Mouse (Mus musculus): ENCODE measurements around the gene Unc93b1. TPM values are rescaled to one million over a fixed set of nuclear protein-coding genes. Genes with fewer than 3 reads are reported as not detected.

Gene Unc93b1
- total RNA-seq (2023), result 222 and 238 TPM in 2 replicates

DNA sequence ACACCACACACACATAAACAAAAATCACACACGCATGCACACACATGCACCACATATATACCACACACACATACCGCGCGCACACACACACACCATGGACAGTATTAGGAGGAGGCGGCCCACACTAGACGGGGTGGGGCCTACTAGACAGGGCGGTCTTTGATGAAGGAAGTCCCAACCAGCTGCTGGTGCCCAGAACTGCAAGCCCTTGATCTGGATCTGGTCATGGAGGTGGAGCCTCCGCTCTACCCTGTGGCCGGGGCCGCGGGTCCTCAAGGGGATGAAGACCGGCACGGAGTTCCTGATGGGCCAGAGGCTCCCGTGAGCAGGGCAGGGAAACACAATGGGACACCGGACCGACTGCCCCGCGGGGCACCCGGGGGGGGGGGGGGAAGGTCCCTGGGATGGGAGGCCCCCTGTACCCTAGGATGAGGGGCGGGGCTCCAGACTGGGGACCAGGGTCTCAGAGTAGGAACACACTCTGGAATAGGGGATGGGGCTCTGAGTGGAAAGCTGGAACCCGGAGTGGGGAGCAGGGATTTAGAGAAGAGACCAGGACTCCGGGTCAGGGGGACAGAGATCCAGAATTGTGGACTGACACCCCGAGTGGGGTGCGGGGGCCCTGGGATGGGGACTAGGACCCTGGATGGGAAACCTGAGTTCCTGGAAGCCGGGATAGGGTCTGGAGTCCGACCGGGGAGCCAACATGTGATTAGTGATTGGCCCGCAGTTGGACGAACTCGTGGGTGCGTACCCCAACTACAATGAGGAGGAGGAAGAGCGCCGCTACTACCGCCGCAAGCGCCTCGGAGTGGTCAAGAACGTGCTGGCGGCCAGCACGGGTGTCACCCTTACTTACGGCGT is at the start of gene Unc93b1:
Unc93b1 (plus strand) TSS at position 155 of the 864 bp plus-strand sequence.

GRCm38 (mm10) chr19:3906795-3907786 is 27.9 kb upstream of the Unc93b1 start, which contains the start of gene Tcirg1:
Tcirg1 (minus strand) TSS chr19:3907133.

DNA sequence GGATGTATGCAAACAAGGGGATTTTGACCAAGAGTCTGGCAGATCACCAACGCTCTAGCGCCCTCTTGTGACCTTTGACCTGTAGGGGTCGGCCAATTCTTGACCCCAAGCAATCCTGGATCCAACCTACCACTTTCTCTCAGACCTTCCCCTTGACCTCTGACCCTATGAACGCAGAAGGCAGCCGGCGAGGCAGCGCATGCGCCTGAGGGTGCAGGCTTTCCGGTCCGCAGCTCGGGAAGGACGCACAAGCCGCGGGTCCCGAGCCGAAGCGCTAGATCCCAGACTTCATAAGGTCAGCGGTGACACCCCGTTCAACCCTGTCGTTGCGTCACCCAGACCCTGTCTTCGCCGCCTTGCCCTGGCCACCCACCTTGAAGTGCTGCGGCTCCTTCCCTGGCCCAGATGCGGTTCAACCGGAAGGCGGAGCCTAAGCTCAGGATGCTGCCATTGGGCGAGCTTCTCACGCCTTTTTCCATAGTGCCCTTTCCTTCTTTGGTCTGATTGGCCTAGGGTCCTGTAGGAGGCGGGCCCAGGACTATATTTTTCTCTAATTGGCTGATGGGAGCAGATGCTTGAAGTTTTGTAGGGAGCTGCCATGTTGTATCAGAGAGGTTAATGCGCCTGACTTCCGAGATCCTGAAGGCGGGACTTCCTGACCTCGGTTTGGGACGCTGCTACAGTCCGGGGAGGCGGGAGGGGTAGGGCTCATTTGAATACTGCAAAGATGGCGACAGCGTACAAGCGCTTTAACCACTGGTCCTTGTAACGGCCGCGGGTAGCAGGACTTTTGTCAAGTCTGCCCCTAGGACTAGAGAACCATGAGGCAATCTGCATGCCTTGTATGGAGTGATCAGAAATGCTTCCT is 22.4 kb upstream of the Unc93b1 start, which contains the start of gene Ndufs8:
Ndufs8 (minus strand) TSS at position 438 of the 868 bp plus-strand sequence.

DNA sequence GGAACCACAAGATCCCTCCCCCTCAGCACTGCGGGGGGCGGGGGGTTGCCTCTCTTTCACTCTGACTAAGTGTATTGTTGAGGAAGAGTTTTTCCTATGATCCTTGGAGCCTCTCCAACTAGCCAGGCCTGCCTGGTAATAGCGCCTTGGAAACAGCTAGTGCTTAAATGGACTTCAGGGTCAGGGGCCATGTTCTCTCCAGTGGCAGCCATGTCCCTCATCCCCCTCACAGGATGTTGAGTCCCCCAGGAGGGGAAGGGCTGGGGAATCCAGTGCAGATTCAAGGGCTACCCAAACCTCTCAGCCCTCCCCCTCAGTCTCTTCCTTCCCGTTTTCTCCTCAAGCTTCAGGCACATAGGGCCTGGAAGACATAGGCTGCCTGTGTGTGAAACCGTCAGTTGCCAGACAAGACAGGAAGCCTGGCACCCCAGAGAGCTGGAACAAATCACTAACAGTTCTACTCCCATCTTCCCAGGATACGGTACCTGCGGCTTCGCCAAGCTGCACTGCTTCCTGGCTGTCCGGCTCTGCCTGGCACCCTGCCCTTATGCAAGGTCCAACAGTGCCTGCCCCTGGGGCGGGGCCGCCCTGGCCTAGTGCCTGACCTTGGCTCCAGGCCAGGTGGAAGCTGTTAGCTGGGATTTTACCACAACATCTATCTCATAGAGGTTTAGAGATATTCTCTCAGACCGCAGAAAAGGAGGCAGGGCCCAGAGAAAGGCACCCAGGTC is 5.6 kb upstream of the Unc93b1 start, which contains the start of gene Aldh3b1:
Aldh3b1 (minus strand) TSS at position 598 of the 731 bp plus-strand sequence.

DNA sequence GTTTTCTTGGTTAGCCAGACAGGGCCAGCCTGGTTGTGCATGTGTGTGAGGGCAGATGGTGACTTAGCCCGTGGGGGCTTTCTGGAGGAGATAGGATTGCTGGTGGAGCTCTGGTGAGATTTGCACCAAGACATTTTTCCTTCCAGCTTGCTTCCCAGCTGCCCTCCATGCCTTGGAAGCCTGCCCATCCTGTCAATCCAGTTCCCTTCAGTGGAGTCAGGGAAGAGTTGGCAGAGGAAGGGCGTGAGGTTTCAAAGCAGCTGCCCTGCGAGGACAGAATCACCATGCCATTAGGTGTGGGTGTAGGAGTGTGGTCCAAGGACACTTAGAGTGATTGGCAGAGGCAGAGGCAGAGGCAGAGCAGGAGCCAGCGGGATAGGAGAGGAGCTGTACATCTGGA is 23.5 kb downstream of the Unc93b1 start, which contains the start of gene Aldh3b3:
Aldh3b3 (plus strand) TSS at position 176 of the 400 bp plus-strand sequence.

GRCm38 (mm10) chr19:3972229-3972628 is 37.2 kb downstream of the Unc93b1 start, which contains the start of gene Aldh3b2:
Aldh3b2 (plus strand) TSS chr19:3972328.

DNA sequence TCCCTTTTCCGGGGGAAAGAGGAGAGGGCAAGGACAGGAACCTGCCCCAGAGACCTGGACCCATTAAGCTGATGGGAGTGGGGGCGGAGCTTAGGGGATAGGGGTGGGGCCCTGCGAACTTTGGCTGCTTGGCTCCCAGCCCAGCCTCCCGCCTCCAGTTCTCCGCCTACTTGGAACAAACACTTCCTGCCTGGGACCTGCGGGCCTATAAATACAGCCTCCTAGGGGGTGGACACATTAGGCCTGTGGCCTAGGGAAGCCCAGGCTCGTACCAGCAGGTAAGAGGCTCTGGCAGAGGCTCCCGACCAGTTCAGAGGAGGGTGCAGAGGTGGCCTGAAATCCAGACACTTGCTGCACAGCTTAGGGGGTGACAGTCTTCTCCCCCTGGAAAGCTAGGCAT is 51.3 kb downstream of the Unc93b1 start, which contains the start of gene Acy3:
Acy3 (plus strand) TSS at position 237 of the 400 bp plus-strand sequence.

DNA sequence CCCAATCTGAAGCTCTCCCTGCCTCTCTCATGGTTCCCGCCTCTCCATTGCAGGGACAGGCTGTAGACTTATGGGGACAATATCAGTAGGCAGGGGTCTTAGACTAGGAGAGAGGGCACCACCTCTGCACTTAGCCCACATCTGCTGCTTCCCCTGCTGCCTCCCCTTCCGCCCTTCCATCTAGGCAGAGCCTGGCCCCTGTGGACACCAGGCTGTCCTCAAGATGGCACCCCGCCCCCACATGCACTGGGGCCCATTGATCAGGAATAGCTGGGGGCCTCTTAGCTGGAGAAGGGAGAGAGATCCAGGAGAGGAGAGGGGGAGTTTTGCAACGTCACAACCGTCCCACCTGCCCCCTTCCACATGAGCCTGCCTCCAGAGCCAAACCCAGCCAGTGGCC is 57.4 kb downstream of the Unc93b1 start, which contains the start of gene Tbx10:
Tbx10 (plus strand) TSS at position 337 of the 400 bp plus-strand sequence.

Other genes with a start within 250 kb of the Unc93b1 start
- 15.7 and 19.8 TPM in 2 replicates for gene Lrp5, start 248.6 kb upstream of the Unc93b1 start, total RNA-seq (2023)
- gene 1810055G02Rik, start 226.9 kb upstream of the Unc93b1 start, total RNA-seq (2023), result 23.7 and 30.0 TPM in 2 replicates
- gene Kmt5b, start 167.8 kb upstream of the Unc93b1 start, total RNA-seq (2023), result 83.5 and 94.8 TPM in 2 replicates
- 104 and 157 TPM in 2 replicates for gene Chka, start 83.4 kb upstream of the Unc93b1 start, total RNA-seq (2023)
- 235 and 315 TPM in 2 replicates for gene Tcirg1, start 28.1 kb upstream of the Unc93b1 start, total RNA-seq (2023)
- 44.6 and 47.3 TPM in 2 replicates for gene Ndufs8, start 22.4 kb upstream of the Unc93b1 start, total RNA-seq (2023)
- gene Aldh3b1, start 5.4 kb upstream of the Unc93b1 start, total RNA-seq (2023), result 138 and 146 TPM in 2 replicates
- gene Aldh3b3, start 23.5 kb downstream of the Unc93b1 start, total RNA-seq (2023), result 12.3 and 13.0 TPM in 2 replicates
- 14.1 and 14.2 TPM in 2 replicates for gene Aldh3b2, start 37.1 kb downstream of the Unc93b1 start, total RNA-seq (2023)
- gene Acy3, start 51.4 kb downstream of the Unc93b1 start, total RNA-seq (2023), result 0.41 and 0.82 TPM in 2 replicates
- gene Tbx10, start 57.6 kb downstream of the Unc93b1 start, total RNA-seq (2023), result not detected in 2 replicates
- 4.5 and 5.4 TPM in 2 replicates for gene Nudt8, start 65.4 kb downstream of the Unc93b1 start, total RNA-seq (2023)
- gene Gm49405, start 65.4 kb downstream of the Unc93b1 start, total RNA-seq (2023), result 0.59 and 0.79 TPM in 2 replicates
- gene Doc2g, start 68.1 kb downstream of the Unc93b1 start, total RNA-seq (2023), result 0.88 and 1.4 TPM in 2 replicates
- gene Ndufv1, start 77.6 kb downstream of the Unc93b1 start, total RNA-seq (2023), result 40.2 and 72.5 TPM in 2 replicates
- 38.4 and 47.3 TPM in 2 replicates for gene Gstp1, start 102.8 kb downstream of the Unc93b1 start, total RNA-seq (2023)
- 12.5 and 18.8 TPM in 2 replicates for gene Gstp2, start 110.8 kb downstream of the Unc93b1 start, total RNA-seq (2023)
- 4.0 and 6.2 TPM in 2 replicates for gene Gstp3, start 124.4 kb downstream of the Unc93b1 start, total RNA-seq (2023)
- not detected in 2 replicates for gene Cabp2, start 146.4 kb downstream of the Unc93b1 start, total RNA-seq (2023)
- 295 and 307 TPM in 2 replicates for gene Cdk2ap2, start 162.0 kb downstream of the Unc93b1 start, total RNA-seq (2023)
- 207 and 345 TPM in 2 replicates for gene Pitpnm1, start 164.8 kb downstream of the Unc93b1 start, total RNA-seq (2023)
- 85.4 and 90.4 TPM in 2 replicates for gene Aip, start 190.7 kb downstream of the Unc93b1 start, total RNA-seq (2023)
- gene Gpr152, start 204.6 kb downstream of the Unc93b1 start, total RNA-seq (2023), result 0.09 and 0.13 TPM in 2 replicates
- gene Cabp4, start 208.8 kb downstream of the Unc93b1 start, total RNA-seq (2023), result 0.27 TPM in 1 of 2 replicates, not detected in the other
- 170 and 186 TPM in 2 replicates for gene Coro1b, start 213.4 kb downstream of the Unc93b1 start, total RNA-seq (2023)
- gene Ptprcap, start 218.4 kb downstream of the Unc93b1 start, total RNA-seq (2023), result 6.2 and 13.3 TPM in 2 replicates
- gene Rps6kb2, start 228.2 kb downstream of the Unc93b1 start, total RNA-seq (2023), result 34.6 and 55.9 TPM in 2 replicates
- gene Carns1, start 240.3 kb downstream of the Unc93b1 start, total RNA-seq (2023), result 38.1 and 50.5 TPM in 2 replicates

All from neutrophil, adult 65 days (primary cell).